In genomic region chr10:122223076-122223475, GRCm38 (mm10) we compare ENCODE assay signal across 20 mouse cellular contexts.
A peak's percentile ranks its signal among the peaks of the same experiment; 100 is the strongest.
DNase-seq lines count a peak whose midpoint lies in the region; ATAC-seq and TF ChIP-seq lines count a peak whose summit lies in the region.
"Had no signal": no experiment of that assay in that cellular context is flagged by ENCODE, and none has a peak within 500 bp of the region (broad histone marks: within the 10 kb centered on the region; RNA-seq: fewer than 3 reads in every experiment).

No protein-coding gene starts in this region.

- no peak overlapping the region for H3K4me2 ChIP-seq in intestine, embryonic 14.5 days (ENCODE audit: low read length)
- H3K4me2 ChIP-seq in intestine, postnatal 0 days (replicated peaks; ENCODE audit: low read depth), result no peak overlapping the region
- H3K4me2 ChIP-seq in lung, embryonic 15.5 days, result no peak overlapping the region
- H3K4me2 ChIP-seq in embryonic facial prominence, embryonic 15.5 days (replicated peaks), result no peak overlapping the region
- H3K4me2 ChIP-seq in stomach, embryonic 14.5 days (replicated peaks; ENCODE audit: low read depth, low read length), result no peak overlapping the region
- H3K4me2 ChIP-seq: embryonic facial prominence, embryonic 13.5 days; heart, embryonic 11.5 days; hindbrain, embryonic 15.5 days had no signal

- H3K27ac ChIP-seq in intestine, embryonic 14.5 days (ENCODE audit: low read depth), result no peak overlapping the region
- no peak overlapping the region for H3K27ac ChIP-seq in intestine, postnatal 0 days (ENCODE audit: low read depth, low read length)
- no peak overlapping the region for H3K27ac ChIP-seq in lung, embryonic 15.5 days
- 0 out of 2 replicates have a peak overlapping the region, but pooled peaks have one; percentile 44 for H3K27ac ChIP-seq in embryonic facial prominence, embryonic 15.5 days (replicated peaks)
- H3K27ac ChIP-seq in stomach, embryonic 14.5 days (ENCODE audit: low read length), result peak overlapping the region; percentile 35; the same call in 1 of the 2 replicates
- H3K27ac ChIP-seq: embryonic facial prominence, embryonic 13.5 days; hindbrain, embryonic 15.5 days; midbrain, embryonic 10.5 days had no signal

- no peaks in the 10 kb centered on the region for H3K36me3 ChIP-seq in intestine, embryonic 14.5 days (ENCODE audit: control insufficient read depth, insufficient read depth, low read length)
- no peaks in the 10 kb centered on the region for H3K36me3 ChIP-seq in intestine, postnatal 0 days (ENCODE audit: control insufficient read depth, insufficient read depth)
- H3K36me3 ChIP-seq in lung, embryonic 15.5 days, result no peaks in the 10 kb centered on the region
- no peaks in the 10 kb centered on the region for H3K36me3 ChIP-seq in embryonic facial prominence, embryonic 15.5 days
- H3K36me3 ChIP-seq in stomach, embryonic 14.5 days (ENCODE audit: control insufficient read depth, insufficient read depth, low read length), result no peaks in the 10 kb centered on the region
- H3K36me3 ChIP-seq: embryonic facial prominence, embryonic 13.5 days; hindbrain, embryonic 15.5 days; midbrain, embryonic 10.5 days had no signal

- H3K27me3 ChIP-seq in intestine, embryonic 14.5 days (replicated peaks; ENCODE audit: control insufficient read depth, insufficient read depth, low read length), result no peaks in the 10 kb centered on the region
- no peaks in the 10 kb centered on the region for H3K27me3 ChIP-seq in intestine, postnatal 0 days (replicated peaks; ENCODE audit: control insufficient read depth, insufficient read depth, low read length)
- H3K27me3 ChIP-seq in lung, embryonic 15.5 days, result no peaks in the 10 kb centered on the region
- H3K27me3 ChIP-seq in embryonic facial prominence, embryonic 15.5 days, result no peaks in the 10 kb centered on the region
- no peaks in the 10 kb centered on the region for H3K27me3 ChIP-seq in stomach, embryonic 14.5 days (ENCODE audit: control insufficient read depth, insufficient read depth, low read length)
- H3K27me3 ChIP-seq: embryonic facial prominence, embryonic 13.5 days; hindbrain, embryonic 15.5 days had no signal

- peak; percentile 66; the same call in 1 of the 2 replicates for ATAC-seq in intestine, embryonic 14.5 days (replicated peaks; ENCODE audit: low FRiP score, low TSS enrichment, low read depth)
- ATAC-seq in intestine, postnatal 0 days, result no peak
- ATAC-seq in lung, embryonic 15.5 days (ENCODE audit: borderline replicate concordance, extremely low read depth, low FRiP score, low TSS enrichment), result peak; percentile 53; the same call in 1 of the 2 replicates
- ATAC-seq in embryonic facial prominence, embryonic 15.5 days (ENCODE audit: insufficient number of reproducible peaks, low FRiP score, low TSS enrichment, low read depth), result no peak
- peak; percentile 53; the same call in 1 of the 2 replicates for ATAC-seq in stomach, embryonic 14.5 days (ENCODE audit: insufficient number of reproducible peaks, insufficient read depth, low FRiP score, low read depth)
- ATAC-seq: liver, postnatal 0 days had no signal

- no peaks in the 10 kb centered on the region for H3K9me3 ChIP-seq in intestine, embryonic 14.5 days (ENCODE audit: control insufficient read depth, low read length)
- no peaks in the 10 kb centered on the region for H3K9me3 ChIP-seq in intestine, postnatal 0 days (ENCODE audit: control insufficient read depth)
- H3K9me3 ChIP-seq in lung, embryonic 15.5 days, result no peaks in the 10 kb centered on the region
- H3K9me3 ChIP-seq in embryonic facial prominence, embryonic 15.5 days (replicated peaks), result no peaks in the 10 kb centered on the region
- H3K9me3 ChIP-seq in stomach, embryonic 14.5 days (ENCODE audit: control insufficient read depth, low read depth, low read length), result no peaks in the 10 kb centered on the region
- H3K9me3 ChIP-seq: embryonic facial prominence, embryonic 13.5 days; hindbrain, embryonic 15.5 days; midbrain, embryonic 10.5 days had no signal

- no peak overlapping the region for H3K4me3 ChIP-seq in intestine, embryonic 14.5 days (ENCODE audit: low read depth, low read length)
- no peak overlapping the region for H3K4me3 ChIP-seq in intestine, postnatal 0 days (ENCODE audit: low read depth, low read length)
- no peak overlapping the region for H3K4me3 ChIP-seq in lung, embryonic 15.5 days
- H3K4me3 ChIP-seq in embryonic facial prominence, embryonic 15.5 days (replicated peaks), result no peak overlapping the region
- no peak overlapping the region for H3K4me3 ChIP-seq in stomach, embryonic 14.5 days (ENCODE audit: low read depth, low read length)
- H3K4me3 ChIP-seq: embryonic facial prominence, embryonic 13.5 days; hindbrain, embryonic 15.5 days; midbrain, embryonic 10.5 days had no signal

- TF ChIP-seq CTCF in intestine, postnatal 0 days (IDR thresholded peaks at IDR 0.05; ENCODE audit: low read depth), result no peak

- WGBS in intestine, embryonic 14.5 days, result 37% methylated on average over 3 of the region's 3 CpGs
- 52% methylated on average over 3 of the region's 3 CpGs for WGBS in intestine, postnatal 0 days
- WGBS in lung, embryonic 15.5 days, result 45% methylated on average over 3 of the region's 3 CpGs
- 27% methylated on average over 3 of the region's 3 CpGs for WGBS in embryonic facial prominence, embryonic 15.5 days
- WGBS in stomach, embryonic 14.5 days, result 42% methylated on average over 3 of the region's 3 CpGs

- no peak overlapping the region for H3K9ac ChIP-seq in intestine, embryonic 14.5 days (ENCODE audit: low read length)
- no peak overlapping the region for H3K9ac ChIP-seq in intestine, postnatal 0 days (ENCODE audit: low read depth, low read length)
- H3K9ac ChIP-seq in lung, embryonic 15.5 days, result no peak overlapping the region
- no peak overlapping the region for H3K9ac ChIP-seq in embryonic facial prominence, embryonic 15.5 days
- H3K9ac ChIP-seq in stomach, embryonic 14.5 days (replicated peaks; ENCODE audit: low read depth, low read length), result no peak overlapping the region
- H3K9ac ChIP-seq: embryonic facial prominence, embryonic 13.5 days; hindbrain, embryonic 15.5 days; liver, postnatal 0 days had no signal

- peaks cover 6% of the 10 kb centered on the region; the same call in 1 of the 2 replicates for H3K4me1 ChIP-seq in intestine, embryonic 14.5 days (replicated peaks; ENCODE audit: control insufficient read depth, insufficient read depth, low read length)
- H3K4me1 ChIP-seq in intestine, postnatal 0 days (replicated peaks; ENCODE audit: control insufficient read depth, insufficient read depth, low read length), result no peaks in the 10 kb centered on the region
- 0 out of 2 replicates have a peak, but pooled peaks cover 4% of the 10 kb centered on the region for H3K4me1 ChIP-seq in lung, embryonic 15.5 days
- H3K4me1 ChIP-seq in embryonic facial prominence, embryonic 15.5 days, result peaks cover 6% of the 10 kb centered on the region; the same call in 1 of the 2 replicates
- H3K4me1 ChIP-seq in stomach, embryonic 14.5 days (ENCODE audit: control insufficient read depth, insufficient read depth, low read length), result 0 out of 2 replicates have a peak, but pooled peaks cover 4% of the 10 kb centered on the region
- H3K4me1 ChIP-seq: hindbrain, embryonic 15.5 days; midbrain, embryonic 10.5 days had no signal

- DNase-seq in intestine, embryonic 14.5 days (ENCODE audit: low spot score), result peak; percentile 52
- DNase-seq in lung, postnatal 14 days, result no peak
- no peak for DNase-seq in yolk sac, embryonic 10.5 days (ENCODE audit: low spot score)
- DNase-seq in layer of hippocampus, adult 9-11 months, result no peak
- DNase-seq: adrenal gland, postnatal 25 days; cerebellum, adult 8-10 months; gastrocnemius, postnatal 25 days; kidney, adult 9 months; liver; liver, postnatal 0 days; right cerebral cortex, postnatal 14 days; thymus, adult 18-20 months had no signal

Comparison
In these comparisons a context has a peak if more than half of its experiments do, and no peak if none do; other contexts are left out.
1. ATAC-seq: peak in intestine, embryonic 14.5 days (single experiment), lung, embryonic 15.5 days (single experiment) and stomach, embryonic 14.5 days (single experiment); none in intestine, postnatal 0 days (single experiment) and embryonic facial prominence, embryonic 15.5 days (single experiment).
2. H3K27ac ChIP-seq: peak in embryonic facial prominence, embryonic 15.5 days (single experiment) and stomach, embryonic 14.5 days (single experiment); none in intestine, embryonic 14.5 days (single experiment), intestine, postnatal 0 days (single experiment) and lung, embryonic 15.5 days (single experiment).